Mouse (Mus musculus) CD4-positive, CD25-positive, alpha-beta regulatory T cell, adult 2 months (primary cell): ENCODE results near the gene Olfr444.

Source experiments
- DNase-seq: peaks from one replicate; pipeline ENCODE4 v3.0.0-alpha.2; 2012; ENCODE audit warnings: low read depth, low spot score

The Olfr444 gene

GRCm38 (mm10) chr6:42948767-42949166 lies at the start of gene Olfr444:
Gene Olfr444, plus strand, starts transcription at chr6:42949067.
- no peak for DNase-seq

- DNase-seq: no peak
Measured at GRCm38 (mm10) chr6:42900345-42900744, 48.5 kb upstream of the Olfr444 start.

- no peak for DNase-seq
Measured at GRCm38 (mm10) chr6:42908578-42908977, 40.3 kb upstream of the Olfr444 start, which contains the start of gene Olfr447. Gene Olfr447, plus strand, starts transcription at chr6:42908878.

- DNase-seq: no peak
Measured at GRCm38 (mm10) chr6:42921077-42921476, 27.8 kb upstream of the Olfr444 start, which contains the start of gene Olfr446. Gene Olfr446, plus strand, starts transcription at chr6:42921377.

- DNase-seq: no peak
Measured at GRCm38 (mm10) chr6:42980377-42980776, 31.5 kb downstream of the Olfr444 start.
